Mouse (Mus musculus) CH12.LX (cell line): ENCODE results near the gene Dcn. TPM values are rescaled to one million over a fixed set of nuclear protein-coding genes. Genes with fewer than 3 reads are reported as not detected.

Experiments
- DNase-seq: peaks from one replicate; pipeline ENCODE4 v3.0.0-alpha.2; 2013; ENCODE audit errors: extremely low read depth
- H3K27ac ChIP-seq: 2 replicates; pipeline ENCODE4 v1.5.1; 2012; ENCODE audit warnings: low read depth, mild to moderate bottlenecking, control low read depth, moderate library complexity; ENCODE audit not compliant: insufficient read depth
- H3K27me3 ChIP-seq: replicated peaks from 2 replicates; pipeline ENCODE3; 2012; ENCODE audit warnings: inconsistent platforms
- H3K36me3 ChIP-seq, 2 experiments: replicated peaks in 1 of 2; 2 replicates each; pipeline versions ENCODE3 to v1.6.1; 2012; ENCODE audit warnings: inconsistent platforms in 1 of 2, low read length in 1 of 2, mild to moderate bottlenecking in 1 of 2, mixed read lengths in 1 of 2, moderate library complexity in 1 of 2; ENCODE audit not compliant: control insufficient read depth in 1 of 2, insufficient read depth in 1 of 2
- H3K4me1 ChIP-seq, 2 experiments: 2 replicates each; pipeline ENCODE4 v1.6.1; 2012; ENCODE audit warnings: inconsistent platforms in 1 of 2, moderate library complexity in 1 of 2; ENCODE audit not compliant: insufficient read depth in 2 of 2, control insufficient read depth in 1 of 2
- H3K4me2 ChIP-seq: 2 replicates; pipeline ENCODE4 v1.6.1; 2012; ENCODE audit warnings: low read depth, mild to moderate bottlenecking, control low read depth; ENCODE audit not compliant: poor library complexity, insufficient read depth, severe bottlenecking
- H3K4me3 ChIP-seq, 3 experiments: fragments of 150-350 bp in 1 of 3; sonication (generic) in 1 of 3; replicated peaks in 1 of 3; 2 replicates each; pipeline versions ENCODE3 to v1.5.1; 2011 to 2012; ENCODE audit warnings: low read depth in 2 of 3, low read length in 2 of 3, mild to moderate bottlenecking in 2 of 3, moderate library complexity in 2 of 3, control low read depth in 1 of 3, improper control_type of control experiment in 1 of 3, inconsistent platforms in 1 of 3, mixed read lengths in 1 of 3; ENCODE audit not compliant: poor library complexity in 1 of 3
- H3K79me2 ChIP-seq: replicated peaks from 2 replicates; pipeline ENCODE4 v1.6.1; 2012; ENCODE audit warnings: mild to moderate bottlenecking, moderate library complexity; ENCODE audit not compliant: control insufficient read depth, poor library complexity, insufficient read depth, severe bottlenecking; ENCODE audit errors: extremely low read depth
- H3K9ac ChIP-seq: 2 replicates; pipeline ENCODE4 v1.6.1; 2012; ENCODE audit warnings: low read depth, mild to moderate bottlenecking, control low read depth, moderate library complexity; ENCODE audit not compliant: insufficient read depth
- H3K9me3 ChIP-seq: replicated peaks from 2 replicates; pipeline ENCODE3; 2012; ENCODE audit warnings: low read length, inconsistent platforms, mixed read lengths
- CHD1 ChIP-seq: IDR thresholded peaks from 2 replicates; pipeline ENCODE4 v1.6.1; 2012; ENCODE audit warnings: low read depth, low read length, improper control_type of control experiment, inconsistent platforms
- CHD2 ChIP-seq: IDR thresholded peaks from 2 replicates; pipeline ENCODE4 v1.6.1; 2011; ENCODE audit warnings: low read length, improper control_type of control experiment
- E2F4 ChIP-seq: IDR thresholded peaks from 2 replicates; pipeline ENCODE4 v1.6.1; 2011; ENCODE audit warnings: low read depth, low read length, improper control_type of control experiment; ENCODE audit not compliant: insufficient replicate concordance
- ELF1 ChIP-seq: IDR thresholded peaks from 2 replicates; pipeline ENCODE4 v1.6.1; 2014; ENCODE audit warnings: low read depth, mild to moderate bottlenecking, inconsistent platforms, low read length, improper control_type of control experiment
- EP300 ChIP-seq: IDR thresholded peaks from 2 replicates; pipeline ENCODE4 v1.6.1; 2011; ENCODE audit warnings: low read length, improper control_type of control experiment
- HCFC1 ChIP-seq: IDR thresholded peaks from 2 replicates; pipeline ENCODE4 v1.6.1; 2012; ENCODE audit warnings: low read depth, mild to moderate bottlenecking, inconsistent platforms, low read length, improper control_type of control experiment
- JUN ChIP-seq: IDR thresholded peaks from 2 replicates; pipeline ENCODE4 v1.6.1; 2011; ENCODE audit warnings: low read depth, mild to moderate bottlenecking, low read length, improper control_type of control experiment, moderate library complexity; ENCODE audit not compliant: insufficient read depth
- JUND ChIP-seq: conservative IDR thresholded peaks from 2 replicates; pipeline ENCODE4 v1.6.1; 2011; ENCODE audit warnings: low read depth, low read length, improper control_type of control experiment
- KAT2A ChIP-seq: IDR thresholded peaks from 2 replicates; pipeline ENCODE4 v1.6.1; 2012; ENCODE audit warnings: low read length, improper control_type of control experiment, inconsistent platforms; ENCODE audit not compliant: insufficient replicate concordance
- MEF2A ChIP-seq: IDR thresholded peaks from 2 replicates; pipeline ENCODE4 v1.6.1; 2014; ENCODE audit warnings: low read depth, mild to moderate bottlenecking, inconsistent platforms, low read length, improper control_type of control experiment, borderline replicate concordance
- NELFE ChIP-seq: IDR thresholded peaks from 2 replicates; pipeline ENCODE4 v1.6.1; 2011; ENCODE audit warnings: low read depth, low read length, improper control_type of control experiment
- UBTF ChIP-seq: IDR thresholded peaks from 2 replicates; pipeline ENCODE4 v1.6.1; 2012; ENCODE audit warnings: low read depth, mild to moderate bottlenecking, inconsistent platforms, low read length, improper control_type of control experiment, moderate library complexity
- ZC3H11A ChIP-seq: IDR thresholded peaks from 2 replicates; pipeline ENCODE4 v1.6.1; 2012; ENCODE audit warnings: low read depth, mild to moderate bottlenecking, inconsistent platforms, low read length, improper control_type of control experiment
- ZKSCAN1 ChIP-seq: IDR thresholded peaks from 2 replicates; pipeline ENCODE4 v1.6.1; 2012; ENCODE audit warnings: low read depth, inconsistent platforms, low read length, improper control_type of control experiment, borderline replicate concordance
- dilution Hi-C: fragments of 300-500 bp; cut with MboI; formaldehyde crosslinking; loops from 2 replicates; pipeline ENCODE4 v1.14.3; 2020; ENCODE audit warnings: low sequenced_read_pairs; ENCODE audit not compliant: extremely low pct_unique_long_range_greater_than_20kb, extremely low pct_ligation_motif_present
- in situ Hi-C: fragments of 300-500 bp; cut with MboI; formaldehyde crosslinking; loops from 3 replicates; pipeline ENCODE4 v1.14.3; 2019; ENCODE audit warnings: low sequenced_read_pairs, low pct_ligation_motif_present, low pct_unique_long_range_greater_than_20kb, mixed read lengths
- polyA plus RNA-seq: library from polyadenylated mRNA; unstranded; fragments of >175 nt; gene quantifications from 2 replicates; pipeline ENCODE4 v1.2.1, GENCODE M21; 2012; ENCODE audit warnings: low read depth; ENCODE audit not compliant: insufficient read length
- total RNA-seq, 2 experiments: library from RNA; depleted of rRNA; stranded (reverse); fragments of 300-350 nt in 1 of 2; fragments of >200 nt in 1 of 2; gene quantifications; 2 replicates each; pipeline ENCODE4 v1.2.3; 2012 to 2014

The Dcn gene
- total RNA-seq (2012; rRNA removed) (not detected in 2 replicates), total RNA-seq (2014; rRNA removed) (not detected in 2 replicates), polyA plus RNA-seq (not detected in 2 replicates)

- Histone ChIP-seq H3K36me3 (no peaks in the 10 kb centered on the region), H3K79me2 (no peaks in the 10 kb centered on the region)
These were observed at the start of gene Dcn for GRCm38 (mm10) chr10:97479004-97479766. Gene Dcn, plus strand, starts transcription at chr10:97479609.

DNA sequence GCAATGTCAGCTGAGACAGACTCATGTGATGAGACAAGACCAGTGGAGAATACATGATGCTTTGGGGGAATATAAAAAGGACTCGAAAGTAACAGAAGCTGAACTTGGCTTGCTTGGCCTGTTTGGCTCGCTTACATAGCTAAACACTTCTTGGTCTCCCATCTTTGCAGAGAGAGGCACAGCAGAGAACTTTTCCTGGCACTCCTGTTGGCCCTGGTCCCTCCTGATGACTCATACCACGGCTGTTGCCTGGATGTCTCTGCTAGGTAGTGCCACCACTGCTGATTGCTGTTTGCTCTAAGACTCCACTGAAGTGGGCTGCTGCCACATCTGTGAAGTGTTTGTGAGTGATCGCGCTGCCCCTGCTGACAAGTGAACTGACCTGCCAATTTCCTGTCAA, 42.7 kb upstream of the Dcn start:
- in situ Hi-C loops (no loop called here), dilution Hi-C loops (no loop called here)

More at GRCm38 (mm10) chr10:97479004-97479766, at the start of gene Dcn:
- no peak within 1 kb of the TSS for H3K9ac ChIP-seq
- no peak within 1 kb of the TSS for H3K4me2 ChIP-seq
- H3K9me3 ChIP-seq: no peaks in the 10 kb centered on the region
- H3K4me3 ChIP-seq: no peak within 1 kb of the TSS
- DNase-seq: no peak
- in situ Hi-C loops: no loop called here
- H3K4me1 ChIP-seq: no peaks in the 10 kb centered on the region
- no peak for TF ChIP-seq JUN
- no peak for TF ChIP-seq ZKSCAN1
- no peak for TF ChIP-seq JUND
- TF ChIP-seq ZC3H11A: no peak
- TF ChIP-seq E2F4: no peak
- TF ChIP-seq ELF1: no peak
- TF ChIP-seq KAT2A: no peak
- TF ChIP-seq, all 38 proteins: peak for 0
- H3K27ac ChIP-seq: no peak within 1 kb of the TSS
- H3K27me3 ChIP-seq: no peaks in the 10 kb centered on the region
- dilution Hi-C loops: no loop called here

DNA sequence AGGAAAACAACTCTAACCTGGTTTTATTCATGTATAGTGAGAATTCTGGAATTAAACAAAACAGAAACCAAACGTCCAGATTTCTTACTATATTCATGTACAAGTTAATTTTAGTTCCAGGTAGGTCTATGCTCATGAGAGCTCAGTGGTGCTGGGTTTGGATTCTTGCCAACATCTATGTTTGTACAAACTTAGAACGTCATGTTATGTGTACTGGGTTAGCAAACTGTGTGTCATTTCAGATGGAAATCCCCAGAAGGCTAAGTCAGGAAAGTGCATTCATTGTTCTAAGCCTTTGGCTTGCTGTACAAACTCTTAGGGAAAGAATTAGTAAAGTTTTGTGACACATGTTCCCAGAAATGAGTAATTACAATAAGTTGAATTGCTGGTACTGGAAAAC, 37.1 kb upstream of the Dcn start:
- no peak for DNase-seq
- no peaks in the 10 kb centered on the region for H3K36me3 ChIP-seq
- no peaks in the 10 kb centered on the region for H3K79me2 ChIP-seq

More for the DNA sequence above, 42.7 kb upstream of the Dcn start:
- H3K36me3 ChIP-seq: no peaks in the 10 kb centered on the region
- H3K9ac ChIP-seq: no peak overlapping the region
- no peaks in the 10 kb centered on the region for H3K27me3 ChIP-seq
- no peaks in the 10 kb centered on the region for H3K9me3 ChIP-seq
- no peak overlapping the region for H3K4me3 ChIP-seq
- H3K27ac ChIP-seq: no peak overlapping the region
- no peaks in the 10 kb centered on the region for H3K4me1 ChIP-seq
- no peak overlapping the region for H3K4me2 ChIP-seq
- no peaks in the 10 kb centered on the region for H3K79me2 ChIP-seq
- no peak for DNase-seq
- TF ChIP-seq HCFC1 (no peak), NELFE (no peak), UBTF (no peak), ELF1 (no peak)
- TF ChIP-seq, all 38 proteins: peak for 0

More for the DNA sequence above, 37.1 kb upstream of the Dcn start:
- Histone ChIP-seq H3K4me3 (no peak overlapping the region), H3K4me2 (no peak overlapping the region), H3K4me1 (peaks cover 0 to 3% of the 10 kb centered on the region in 2 experiments; a peak in 1 of 4 replicates), H3K27ac (no peak overlapping the region), H3K9ac (no peak overlapping the region), H3K27me3 (no peaks in the 10 kb centered on the region), H3K9me3 (no peaks in the 10 kb centered on the region)
- dilution Hi-C loops (no loop called here), in situ Hi-C loops (no loop called here)
- no peak for TF ChIP-seq CHD1
- no peak for TF ChIP-seq MEF2A
- TF ChIP-seq CHD2: no peak
- 0 out of 2 replicates have a peak, but pooled peaks have one; percentile 38 for TF ChIP-seq EP300
